Mouse (Mus musculus) forelimb bud, embryonic 11.5 days (tissue): ENCODE results near the gene Ptpn6.

ENCODE experiments used
- DNase-seq: peaks from one replicate; pipeline ENCODE4 v3.0.0-alpha.2; 2012; ENCODE audit warnings: low read depth, low spot score

Gene Ptpn6

DNA sequence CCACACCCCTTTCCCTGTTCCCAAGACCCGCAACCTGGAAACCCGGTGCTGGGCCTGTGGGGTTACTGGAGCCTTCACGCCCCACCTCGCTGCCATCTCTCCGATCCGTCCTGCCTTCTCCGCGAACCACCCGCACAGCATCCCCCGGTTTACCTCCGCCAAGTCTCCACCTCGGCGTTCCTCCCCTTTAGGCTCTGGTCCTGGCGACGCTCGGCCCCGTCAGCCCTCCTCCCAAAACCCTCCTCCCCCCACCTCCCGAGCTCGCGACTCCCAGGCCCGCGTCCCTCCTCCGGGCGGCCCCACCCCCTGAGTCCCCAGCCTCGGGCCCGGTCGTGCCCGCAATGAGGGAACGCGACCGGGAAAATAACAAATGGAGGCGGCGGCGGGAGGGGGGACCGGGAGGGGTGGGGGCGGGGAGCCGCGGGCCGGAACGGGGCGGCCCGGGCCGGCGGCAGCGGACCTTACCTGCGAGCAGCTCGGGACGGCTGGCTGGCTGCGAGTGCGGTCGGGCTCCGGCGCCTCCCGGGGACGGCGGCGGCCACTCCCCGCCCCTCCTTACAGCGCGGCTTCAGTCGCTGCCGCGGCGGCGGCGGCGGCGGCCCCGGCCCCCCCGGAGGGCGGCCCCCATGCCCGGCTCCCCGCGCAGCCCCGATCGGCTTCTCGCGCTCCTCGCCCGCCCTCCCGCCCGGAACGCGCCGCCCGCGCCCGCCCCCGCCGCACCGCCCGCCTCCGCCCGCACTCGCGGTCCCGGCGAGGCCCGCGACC lies 17.5 kb upstream of the Ptpn6 start, which contains the start of the genes Gm45234 and Atn1:
Gene Gm45234 (minus strand): TSS at position 191 of the 765 bp plus-strand sequence.
Gene Atn1 (minus strand): TSS at position 694 of the 765 bp plus-strand sequence.
- peak; percentile 59 for DNase-seq

DNA sequence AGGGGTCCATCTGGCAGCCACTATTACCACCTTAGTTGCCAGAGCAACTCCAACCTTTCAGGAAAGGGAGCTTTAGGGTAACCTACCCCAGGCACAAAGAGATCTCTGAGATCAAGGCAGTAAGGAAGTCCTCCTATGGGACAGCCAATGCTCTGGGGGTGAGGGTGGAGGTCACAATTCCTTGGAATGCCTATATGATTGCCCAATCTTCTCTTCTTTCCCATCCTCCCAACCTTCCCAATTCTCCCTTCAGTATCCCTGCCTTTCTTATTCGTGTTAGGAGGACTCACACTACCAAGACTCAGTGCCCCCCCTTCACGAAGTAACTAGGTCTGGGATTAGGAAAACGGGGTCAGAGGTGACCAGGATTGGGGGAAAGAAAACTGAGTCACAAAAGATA lies 16.8 kb upstream of the Ptpn6 start:
- DNase-seq, result no peak

DNA sequence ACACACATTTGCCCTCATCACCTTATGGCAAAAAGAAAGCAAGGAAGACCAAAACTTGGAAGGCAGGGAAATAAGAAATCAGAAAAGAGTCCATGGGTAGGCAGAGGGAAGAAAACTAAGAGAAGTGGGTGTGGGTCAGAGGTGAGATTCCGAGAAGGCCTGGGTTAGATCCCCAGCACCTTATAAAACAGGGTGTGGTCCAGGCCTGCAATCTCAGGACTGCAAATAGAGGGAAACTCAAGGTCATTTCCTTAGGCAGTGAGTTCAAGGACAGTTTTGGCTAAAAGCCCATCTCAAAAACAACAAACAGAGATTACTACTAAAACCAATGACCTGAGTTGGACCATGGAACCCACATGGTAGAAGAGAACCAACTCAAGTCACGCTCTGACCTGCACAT lies 15.3 kb upstream of the Ptpn6 start:
- DNase-seq, result no peak

DNA sequence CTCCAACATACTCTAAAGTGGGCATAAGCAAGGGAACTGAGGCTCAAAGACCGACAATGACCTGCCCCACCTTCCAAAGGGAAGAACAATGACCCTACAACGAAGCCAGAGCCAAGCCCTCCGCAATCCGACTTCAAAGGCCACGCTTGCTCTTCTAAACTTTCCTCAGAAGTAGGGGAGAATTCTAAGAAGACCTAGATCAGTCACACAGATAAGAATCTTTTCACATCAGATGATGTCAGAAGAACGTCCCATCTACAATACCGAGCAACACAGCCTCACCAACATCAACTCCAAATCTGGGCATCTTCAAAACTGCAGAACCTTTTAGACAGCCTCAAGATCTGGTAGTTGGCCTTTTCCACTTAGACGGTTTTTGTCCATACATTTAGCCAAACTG lies 11.9 kb upstream of the Ptpn6 start:
- DNase-seq, result no peak

DNA sequence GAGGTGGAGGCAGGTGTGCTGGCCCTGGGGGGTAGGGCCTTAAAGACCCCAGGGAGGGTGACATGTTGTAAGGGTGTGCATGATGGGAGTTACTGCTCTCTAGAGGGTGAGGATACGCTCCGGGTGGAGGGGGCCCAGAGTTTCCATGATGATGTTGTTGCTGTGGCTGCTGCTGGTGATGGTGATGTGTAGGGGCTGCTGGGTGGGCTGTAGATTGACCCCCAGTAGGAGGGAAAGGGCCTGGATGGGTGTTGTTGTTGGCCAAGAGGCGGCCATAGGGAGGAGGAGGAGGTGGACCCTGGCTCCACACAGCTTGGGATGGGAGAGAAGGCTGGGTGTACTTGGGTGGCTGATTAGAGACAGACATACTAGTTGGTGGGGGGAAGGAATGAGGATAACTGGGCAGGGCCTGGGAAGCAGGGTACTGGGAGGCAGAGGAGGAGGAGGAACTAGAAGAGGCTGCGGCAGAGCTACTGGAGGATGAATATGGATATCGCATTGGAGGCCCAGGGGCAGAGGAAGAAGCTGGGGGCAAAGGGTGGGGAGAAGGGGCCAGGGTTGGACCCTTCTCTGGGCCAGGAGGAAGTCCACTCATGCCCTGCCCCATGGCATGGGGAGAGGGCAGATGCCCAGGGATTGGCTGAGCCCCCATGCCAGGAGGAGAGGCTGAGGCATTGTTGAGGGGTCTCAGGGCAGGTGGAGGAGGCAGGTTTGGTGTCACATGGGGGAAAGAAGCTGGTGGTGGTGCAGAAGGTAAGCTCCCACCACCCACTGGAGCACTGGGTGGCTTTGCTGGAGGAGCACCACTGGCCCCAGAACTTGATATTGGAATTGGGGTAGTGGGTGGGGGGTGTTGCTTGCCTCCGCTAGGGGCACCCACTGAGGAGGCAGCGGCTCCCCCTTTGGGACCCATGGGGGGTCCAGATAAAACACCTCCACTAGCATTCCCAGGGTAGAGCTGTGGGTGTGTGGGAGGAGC lies 8.4 kb upstream of the Ptpn6 start:
- no peak for DNase-seq

DNA sequence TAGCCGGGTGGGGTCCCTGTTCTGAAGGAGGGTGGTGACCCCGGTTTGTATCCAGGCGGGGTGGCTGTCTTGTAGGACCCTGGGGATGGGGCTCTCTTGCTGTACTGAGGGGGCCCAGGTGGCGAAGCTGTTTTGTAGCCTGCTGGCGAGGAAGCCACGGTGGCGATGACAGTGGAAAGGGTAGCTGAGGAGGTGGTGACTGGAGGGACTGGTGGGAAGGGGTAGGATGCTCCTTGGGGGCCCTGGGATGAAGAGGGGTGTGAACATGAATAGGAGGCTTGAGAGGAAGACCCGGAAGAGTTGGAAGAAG lies 7.7 kb upstream of the Ptpn6 start:
- DNase-seq, result no peak

DNA sequence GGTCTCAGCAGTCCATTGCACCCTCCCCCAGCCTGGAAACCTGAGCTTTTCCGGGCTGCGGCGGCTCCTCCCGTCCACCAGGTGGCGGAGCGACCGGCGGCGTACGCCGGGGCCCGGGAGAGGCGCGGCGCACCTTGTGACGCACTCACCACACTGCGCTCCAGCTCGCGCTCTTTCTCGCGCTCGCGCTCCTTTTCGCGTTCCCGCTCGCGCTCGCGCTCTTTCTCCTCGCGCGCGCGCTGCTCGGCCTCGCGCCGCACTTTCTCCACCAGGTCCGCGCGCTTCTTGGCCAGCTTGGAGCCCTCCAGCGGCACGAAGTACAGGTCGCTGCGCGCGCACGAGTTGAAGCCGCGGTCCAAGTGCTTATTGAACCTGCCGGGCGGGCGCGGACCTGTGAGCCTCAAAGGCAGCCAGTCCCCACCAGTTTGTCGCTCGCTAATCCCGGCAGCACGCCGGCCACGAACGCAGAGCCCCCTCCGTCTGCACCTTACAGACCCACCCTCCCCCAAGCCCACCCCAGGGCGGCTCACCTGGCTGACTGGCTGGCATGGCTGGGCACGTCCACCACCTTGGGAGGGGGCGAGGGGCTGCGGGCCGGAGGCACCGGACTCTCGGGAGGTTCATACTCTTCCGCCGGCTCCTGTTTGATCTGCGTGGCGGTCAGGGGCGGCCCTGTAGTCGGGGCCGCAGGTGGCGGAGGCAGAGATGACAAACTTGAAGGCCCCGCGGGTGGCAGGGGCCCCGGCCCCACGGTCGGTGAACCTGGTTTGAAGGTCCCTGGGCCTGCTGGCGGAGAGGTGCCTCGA lies 7.2 kb upstream of the Ptpn6 start:
- peak; percentile 97 for DNase-seq

DNA sequence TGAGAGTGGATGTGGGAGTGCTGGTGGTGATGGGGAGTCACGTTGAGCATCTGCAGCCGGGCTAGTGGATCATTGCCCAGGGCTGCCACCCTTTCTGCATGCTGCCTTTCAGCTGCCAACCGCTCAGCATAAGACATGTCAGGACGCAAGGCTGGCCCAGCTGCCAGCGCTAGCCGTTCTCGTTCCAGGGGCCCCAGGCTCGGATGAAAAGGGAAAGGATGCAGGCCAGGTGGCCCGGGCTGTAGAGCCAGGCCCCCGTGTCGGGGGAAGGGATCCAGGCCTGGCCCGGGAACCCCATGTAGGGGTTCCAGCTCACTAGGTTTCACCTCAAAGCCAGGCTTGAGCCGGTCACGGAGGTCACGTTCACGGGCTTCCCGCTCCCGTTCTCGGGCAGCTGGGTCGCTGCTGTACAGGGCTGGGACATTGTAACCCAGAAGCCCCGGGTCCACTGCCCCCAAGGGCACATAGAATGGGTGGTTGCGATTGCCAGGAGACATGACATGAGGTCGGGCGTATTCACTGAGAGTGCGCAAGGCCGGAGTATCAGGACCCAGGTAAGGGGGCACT lies 6.3 kb upstream of the Ptpn6 start:
- no peak for DNase-seq

DNA sequence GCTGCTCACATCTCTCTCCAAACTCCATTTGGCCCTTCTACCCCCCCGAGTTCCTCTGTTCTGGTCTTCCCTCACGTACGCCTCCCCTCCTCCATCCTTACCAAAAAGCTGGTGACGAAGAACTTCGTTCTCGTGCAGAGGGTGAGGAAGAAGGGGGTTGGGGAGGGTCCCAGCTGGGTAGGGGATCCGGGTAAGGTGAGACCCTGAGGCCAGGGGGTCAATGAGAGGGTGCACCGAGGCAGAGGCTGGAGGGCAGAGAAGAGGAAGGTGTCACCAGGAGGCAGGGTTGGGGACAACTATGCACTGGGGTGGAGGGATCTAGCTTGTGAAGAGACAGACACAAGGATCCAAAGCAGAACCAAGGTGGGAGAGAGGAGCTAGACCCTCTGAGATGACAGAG lies 5.1 kb upstream of the Ptpn6 start:
- no peak for DNase-seq

DNA sequence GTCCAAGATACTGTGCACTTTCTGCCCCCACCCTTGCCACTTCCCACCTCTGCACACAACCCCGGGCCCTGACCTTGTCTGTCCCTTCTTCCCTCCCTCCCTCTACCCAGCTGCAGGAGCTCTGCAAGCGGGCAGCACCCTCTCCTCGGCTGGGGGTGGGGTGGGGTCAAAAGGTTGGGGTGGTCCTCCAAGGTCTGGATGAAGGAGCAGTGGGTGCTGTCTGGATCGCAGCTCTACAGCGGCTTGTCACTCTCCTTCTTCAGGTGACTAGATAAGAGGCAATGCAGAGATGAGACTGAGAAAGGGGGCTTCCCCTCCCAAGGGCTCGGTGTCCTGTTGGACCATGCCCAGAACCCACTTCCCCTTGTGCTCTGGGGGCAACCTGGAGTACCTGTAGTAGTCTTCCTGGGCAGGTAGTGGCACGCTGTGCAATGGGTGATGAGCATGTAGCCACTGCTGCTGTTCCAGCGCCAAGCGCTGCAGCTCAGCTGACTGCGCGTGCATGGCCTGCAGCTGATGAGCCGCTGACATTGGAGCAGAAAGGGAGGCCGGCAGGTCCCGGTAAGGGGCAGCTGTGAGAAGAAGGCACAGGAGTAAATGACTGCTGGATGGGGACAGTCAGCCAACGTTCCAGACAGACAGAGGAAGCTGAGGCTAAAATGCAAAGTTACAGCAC lies 4.5 kb upstream of the Ptpn6 start:
- DNase-seq, result no peak

DNA sequence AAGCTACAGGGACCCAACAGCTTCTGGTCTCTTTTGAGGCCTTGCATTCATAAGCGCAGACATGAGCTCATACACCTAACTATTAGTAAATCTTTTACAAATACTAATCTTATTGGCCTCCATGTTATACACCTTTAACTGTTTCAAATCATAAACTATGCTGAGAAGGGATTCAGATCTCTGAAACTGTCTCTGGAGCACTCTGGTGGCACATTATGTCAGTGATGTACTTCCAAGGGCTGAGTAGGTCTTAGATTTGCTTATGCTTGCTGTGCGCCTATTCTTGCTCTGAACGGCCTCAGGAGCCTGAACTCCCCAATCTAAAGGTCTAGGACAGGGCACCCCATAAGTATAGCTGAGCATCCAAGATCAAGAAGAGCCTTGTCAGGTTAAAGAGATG lies 3.3 kb upstream of the Ptpn6 start:
- DNase-seq, result no peak

DNA sequence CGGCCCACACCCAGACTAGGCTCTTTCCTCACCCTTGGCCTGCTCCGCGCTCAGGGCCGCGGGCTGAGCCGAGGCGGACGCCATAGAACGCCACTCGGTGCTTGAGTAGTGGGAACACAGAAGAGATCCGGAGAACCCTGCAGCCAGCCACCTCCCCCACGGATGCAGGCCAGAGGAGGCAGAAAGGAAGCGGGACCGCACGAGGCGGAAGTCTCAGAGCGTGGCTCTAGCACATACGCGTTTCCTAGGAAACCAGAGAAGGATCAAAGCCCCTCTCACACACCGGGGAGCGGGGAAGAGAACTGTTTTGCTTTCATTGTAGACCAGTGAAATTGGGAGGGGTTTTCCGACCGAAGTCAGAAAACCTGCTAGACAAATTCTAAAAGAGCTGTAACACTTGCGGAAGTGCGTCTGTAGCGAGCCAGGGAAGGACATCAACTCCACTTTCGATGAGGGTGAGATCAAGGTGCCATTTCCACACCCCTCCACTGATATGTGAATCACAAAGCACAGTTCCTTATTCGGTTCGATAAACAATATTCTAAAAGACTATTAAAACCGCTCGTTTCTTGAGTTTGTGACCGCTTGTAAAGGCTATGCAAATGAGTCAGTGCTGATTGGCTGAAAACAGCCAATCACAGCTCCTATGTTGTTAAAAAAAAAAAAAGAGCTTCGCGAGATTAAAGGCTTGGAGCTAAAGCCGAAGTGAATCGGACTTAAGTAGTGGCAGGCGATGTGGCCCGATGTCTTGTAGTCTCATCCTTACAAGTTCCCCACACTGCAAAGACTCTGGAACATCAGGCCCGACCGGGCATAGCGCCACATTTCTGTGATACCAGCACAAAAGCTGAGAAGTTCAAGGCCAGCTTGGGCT lies 2.6 kb upstream of the Ptpn6 start, which contains the start of gene Grcc10:
Gene Grcc10 (minus strand): TSS at position 487 of the 874 bp plus-strand sequence.
- DNase-seq, result peak; percentile 96

DNA sequence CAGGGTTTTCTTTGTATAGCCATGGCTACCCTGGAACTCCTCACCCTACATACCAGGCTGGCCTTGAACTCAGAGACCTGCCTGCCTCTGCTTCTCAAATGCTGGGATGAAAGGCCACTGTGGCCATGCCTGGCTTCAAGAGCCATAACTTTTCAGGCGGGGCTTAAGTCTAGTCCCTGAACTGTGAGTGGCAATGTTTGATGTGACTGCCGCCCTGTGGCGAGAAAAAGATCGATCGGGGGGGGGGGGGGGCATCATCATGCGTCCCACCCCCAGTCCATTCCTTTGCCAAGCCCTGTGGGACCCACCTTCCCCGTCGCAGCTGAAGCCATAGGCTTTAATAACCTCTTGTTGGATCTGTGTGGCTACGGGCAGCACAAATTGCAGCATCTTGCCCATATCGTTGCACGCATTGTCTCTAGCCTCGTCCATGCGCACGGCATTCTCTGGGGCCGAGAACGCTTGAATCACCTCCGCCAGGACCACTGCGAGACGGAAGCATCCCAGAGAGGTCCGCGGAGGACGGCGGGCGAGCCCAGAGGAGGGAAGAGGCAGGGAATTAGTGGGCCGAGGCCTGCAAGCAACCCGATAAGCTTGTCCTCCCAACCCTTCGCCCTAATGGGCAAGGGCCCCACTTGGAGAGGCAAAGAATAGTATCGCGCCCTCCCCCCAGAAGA lies 1.8 kb upstream of the Ptpn6 start:
- DNase-seq, result peak; percentile 59

DNA sequence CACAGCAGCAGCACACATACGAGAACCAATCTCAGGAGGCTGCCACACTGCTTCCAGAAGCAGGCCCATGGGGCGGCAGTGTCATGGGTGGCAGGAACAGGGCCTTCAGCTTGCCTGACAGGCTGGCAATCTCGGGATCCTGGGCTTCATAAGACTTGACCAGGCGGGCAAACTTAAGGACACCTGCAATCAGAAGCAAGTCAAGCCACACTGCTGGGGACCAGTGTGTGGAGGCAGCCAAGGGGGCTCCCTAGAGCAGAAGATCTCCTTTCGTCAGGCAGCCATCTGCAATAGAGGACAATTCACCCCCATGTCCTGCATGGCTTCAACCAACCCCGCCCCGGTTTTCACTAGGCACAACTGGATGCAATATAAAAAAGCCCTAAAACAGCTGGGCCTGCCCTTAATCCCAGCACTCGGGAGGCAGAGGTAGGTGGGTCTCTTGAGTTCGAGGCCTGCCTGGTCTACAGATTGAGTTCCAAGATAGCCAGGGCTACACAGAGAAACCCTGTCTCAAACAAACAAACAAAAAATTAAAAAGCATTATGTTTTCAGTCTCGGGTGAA lies 800 bp upstream of the Ptpn6 start:
- DNase-seq, result no peak

DNA sequence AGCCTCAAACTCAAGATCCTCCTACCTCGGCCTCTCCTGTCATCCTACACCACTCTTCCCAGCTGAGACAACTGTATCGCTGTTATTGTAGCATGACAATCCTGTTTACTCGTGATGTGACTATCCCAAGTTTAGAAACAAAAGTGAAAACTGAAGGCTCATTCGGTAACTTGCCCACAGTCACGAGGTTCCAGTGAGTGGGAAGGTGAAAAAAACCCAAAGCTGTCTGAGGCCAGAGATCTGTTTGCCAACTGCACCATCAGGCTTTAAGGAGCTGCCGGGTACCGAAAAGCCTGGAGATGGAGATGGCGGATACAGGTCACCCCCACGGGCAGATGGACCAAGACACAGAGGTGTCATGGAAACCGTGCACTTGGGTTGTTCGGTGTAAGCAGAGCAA lies 1.5 kb downstream of the Ptpn6 start:
- DNase-seq, result no peak

DNA sequence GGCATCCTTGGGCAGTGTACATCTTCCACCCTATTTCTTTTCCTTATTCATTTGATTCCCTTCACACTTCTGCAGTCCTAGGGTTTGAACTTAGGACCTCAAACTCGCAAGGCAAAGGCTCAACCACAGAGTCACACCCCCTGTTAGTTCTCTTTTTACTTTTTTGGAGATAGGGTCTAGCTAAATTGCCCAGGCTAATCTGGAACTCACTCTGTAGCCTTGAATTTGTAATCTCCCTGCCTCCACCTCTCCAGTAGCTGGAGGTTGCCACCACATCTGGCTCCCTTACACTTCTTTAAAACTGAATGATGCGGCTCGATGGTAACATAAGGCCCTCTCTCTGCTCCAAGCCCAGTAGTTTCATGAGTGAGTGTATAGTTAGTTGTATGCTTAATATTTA lies 4.1 kb downstream of the Ptpn6 start:
- DNase-seq, result no peak

DNA sequence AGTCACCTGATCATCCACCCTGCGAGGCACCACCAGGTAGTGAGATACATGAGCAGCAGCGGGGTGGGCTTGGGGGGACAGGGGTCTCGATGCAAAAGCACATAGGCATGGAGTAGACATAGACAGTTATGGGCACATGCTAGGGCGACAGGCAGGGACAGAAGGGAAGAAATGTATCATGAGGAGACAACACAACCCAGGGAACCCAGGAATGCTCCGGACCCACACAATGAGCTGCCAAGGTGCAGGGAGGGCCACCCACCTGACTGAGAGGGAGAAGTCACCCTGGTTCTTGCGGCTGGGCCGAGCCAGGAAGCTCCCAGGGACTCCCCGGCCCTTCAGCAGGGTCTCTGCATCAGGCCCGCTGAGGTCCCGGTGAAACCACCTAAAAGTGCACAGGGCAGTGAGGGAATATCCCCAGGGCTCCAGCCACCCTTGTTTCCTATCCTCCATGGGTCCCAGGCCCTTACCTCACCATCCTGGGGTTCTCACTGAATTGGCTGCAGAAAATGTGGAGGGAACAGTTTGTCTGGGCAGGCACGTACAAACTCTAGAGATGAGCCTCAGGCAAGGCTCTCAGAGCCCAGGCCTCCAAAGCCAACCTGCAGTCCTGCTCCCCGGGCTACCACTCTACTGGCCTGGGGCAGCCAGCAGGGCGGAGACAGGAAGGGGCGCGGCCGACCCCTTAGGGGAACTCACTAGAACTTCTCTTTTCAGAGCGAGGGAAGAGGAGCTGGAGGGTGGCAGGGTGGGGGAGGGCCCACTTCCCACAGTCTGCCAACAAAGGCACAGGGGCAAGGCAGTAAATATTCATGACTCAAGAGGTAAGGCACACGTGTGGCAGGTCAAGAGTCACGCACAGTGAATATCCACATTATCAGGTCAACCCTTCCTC lies 5.8 kb downstream of the Ptpn6 start:
- no peak for DNase-seq

DNA sequence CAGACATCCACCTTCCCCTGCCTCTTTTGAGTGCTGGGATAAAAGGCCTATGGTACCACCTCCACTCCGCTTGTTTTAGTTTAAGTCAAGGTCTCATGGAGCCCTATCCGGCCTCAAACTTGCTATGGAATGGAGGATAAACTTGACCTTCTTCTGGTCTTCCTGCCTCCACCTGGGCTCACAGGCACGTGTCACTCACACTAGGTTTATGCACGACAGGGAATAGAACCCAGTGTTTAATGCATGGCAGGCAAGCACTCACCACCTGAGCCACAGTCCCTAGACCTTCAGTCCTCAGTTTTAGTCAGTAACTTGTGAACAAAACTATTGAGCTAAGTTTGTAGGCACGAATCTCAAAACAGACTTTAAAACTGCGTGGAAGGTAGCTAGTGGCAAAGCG lies 7.5 kb downstream of the Ptpn6 start:
- no peak for DNase-seq
